Mouse (Mus musculus) liver, embryonic 14.5 days (tissue): ENCODE results near the gene Psmd9. TPM values are rescaled to one million over a fixed set of nuclear protein-coding genes. Genes with fewer than 3 reads are reported as not detected.

Experiments
- ATAC-seq: fragments of 200-750 bp; cut with Nextera tagmentation; 2 replicates; pipeline ENCODE4 v1.8.0; 2017; ENCODE audit warnings: moderate number of reproducible peaks, mild to moderate bottlenecking, moderate library complexity; ENCODE audit not compliant: insufficient read depth
- DNase-seq, 3 experiments: peaks; one replicate each; pipeline ENCODE4 v3.0.0-alpha.2; 2012 to 2013; ENCODE audit warnings: low read depth in 3 of 3, low spot score in 3 of 3
- H3K27ac ChIP-seq: fragments of 300-500 bp; sonication (generic); 2 replicates; pipeline ENCODE4 v1.5.1; 2014; ENCODE audit warnings: moderate library complexity, mild to moderate bottlenecking, control low read depth, inconsistent platforms
- H3K27me3 ChIP-seq: fragments of 300-500 bp; sonication (generic); 2 replicates; pipeline ENCODE4 v1.6.1; 2014; ENCODE audit warnings: mild to moderate bottlenecking, low read length, moderate library complexity; ENCODE audit not compliant: control insufficient read depth, insufficient read depth
- H3K36me3 ChIP-seq: fragments of 300-500 bp; sonication (generic); replicated peaks from 2 replicates; pipeline ENCODE4 v1.6.1; 2014; ENCODE audit warnings: low read depth; ENCODE audit not compliant: control insufficient read depth, insufficient read depth
- H3K4me1 ChIP-seq, 2 experiments: fragments of 200-500 bp in 1 of 2; fragments of 300-500 bp in 1 of 2; sonication (generic) in 1 of 2; replicated peaks; 2 replicates each; pipeline ENCODE4 v1.6.1; 2012 to 2014; ENCODE audit warnings: antibody characterized with exemption in 1 of 2, inconsistent platforms in 1 of 2, low read length in 1 of 2; ENCODE audit not compliant: control insufficient read depth in 2 of 2, insufficient read depth in 2 of 2
- H3K4me2 ChIP-seq: fragments of 300-500 bp; sonication (generic); 2 replicates; pipeline ENCODE4 v1.6.1; 2014; ENCODE audit warnings: low read depth, mild to moderate bottlenecking, control low read depth, moderate library complexity
- H3K4me3 ChIP-seq, 2 experiments: fragments of 200-500 bp in 1 of 2; fragments of 300-500 bp in 1 of 2; sonication (generic) in 1 of 2; 2 replicates each; pipeline ENCODE4 v1.5.1; 2012 to 2014; ENCODE audit warnings: low read depth in 2 of 2, low read length in 2 of 2, mild to moderate bottlenecking in 2 of 2, control low read depth in 1 of 2, inconsistent platforms in 1 of 2, moderate library complexity in 1 of 2; ENCODE audit not compliant: insufficient read depth in 1 of 2
- H3K9ac ChIP-seq: fragments of 300-500 bp; sonication (generic); replicated peaks from 2 replicates; pipeline ENCODE4 v1.6.1; 2014; ENCODE audit warnings: mild to moderate bottlenecking, control low read depth, moderate library complexity
- H3K9me3 ChIP-seq: fragments of 300-500 bp; sonication (generic); 2 replicates; pipeline ENCODE4 v1.6.1; 2016; ENCODE audit warnings: low read length, mixed read lengths; ENCODE audit not compliant: control insufficient read depth
- CTCF ChIP-seq: IDR thresholded peaks from 2 replicates; pipeline ENCODE4 v1.5.1; 2016; ENCODE audit warnings: antibody characterized with exemption, low read depth, control low read depth
- EP300 ChIP-seq: IDR thresholded peaks from 2 replicates; pipeline ENCODE4 v1.6.1; 2016; ENCODE audit warnings: antibody characterized with exemption, low read depth
- WGBS: fragments of 180-500 bp; shearing (Covaris S2); extraction: QIAGEN DNeasy Blood & Tissue Kit; methylation state at CpG from one replicate; pipeline ENCODE4 v1.1.7; 2014; ENCODE audit not compliant: insufficient replicate concordance; 5-methylcytosine and 5-hydroxymethylcytosine counted together
- polyA plus RNA-seq, 2 experiments: library from polyadenylated mRNA; depleted of rRNA in 1 of 2; stranded (reverse) in 1 of 2; unstranded in 1 of 2; fragments of >200 nt; fragmentation: Nextera tagmentation in 1 of 2; extraction: Ambion mirVana in 1 of 2; gene quantifications; 2 replicates each; pipeline versions ENCODE4 v1.2.1 to v1.2.3; 2012 to 2014

Psmd9 gene
- polyA plus RNA-seq, 2 experiments, result 26.6 to 51.4 TPM

- Histone ChIP-seq H3K9ac (peak overlapping the region; percentile 48), H3K27me3 (no peaks in the 10 kb centered on the region), H3K4me3 (no peak overlapping the region), H3K27ac (peak overlapping the region; percentile 94), H3K4me1 (peaks cover 49 to 50% of the 10 kb centered on the region in 2 experiments), H3K4me2 (peak overlapping the region; percentile 72), H3K9me3 (no peaks in the 10 kb centered on the region), H3K36me3 (no peaks in the 10 kb centered on the region)
- 61% methylated on average over 9 of the region's 9 CpGs for WGBS
- DNase-seq, result no peak
- no peak for ATAC-seq
- TF ChIP-seq EP300 (no peak), CTCF (no peak)
Observed at GRCm38 (mm10) chr5:123192606-123193150, 23.5 kb downstream of the Psmd9 start.

GRCm38 (mm10) chr5:123193436-123193835 is 24.2 kb downstream of the Psmd9 start:
- Histone ChIP-seq H3K9ac (peak overlapping the region; percentile 58), H3K4me2 (peak overlapping the region; percentile 72), H3K4me1 (peaks cover 49 to 51% of the 10 kb centered on the region in 2 experiments), H3K9me3 (no peaks in the 10 kb centered on the region), H3K27me3 (no peaks in the 10 kb centered on the region), H3K4me3 (peak overlapping the region in 1 of 2 experiments; percentile 20; a peak in 1 of 4 replicates), H3K27ac (peak overlapping the region; percentile 94), H3K36me3 (no peaks in the 10 kb centered on the region)
- TF ChIP-seq CTCF (no peak), EP300 (peak; percentile 87)
- 20% methylated on average over 5 of the region's 5 CpGs for WGBS
- peak; percentile 94 for ATAC-seq
- peak; percentile 79 to 84 (median 81) for DNase-seq

GRCm38 (mm10) chr5:123194856-123195255 is 25.6 kb downstream of the Psmd9 start:
- DNase-seq (no peak), ATAC-seq (no peak)
- H3K9ac ChIP-seq, result no peak overlapping the region
- no peaks in the 10 kb centered on the region for H3K27me3 ChIP-seq
- H3K4me3 ChIP-seq, result no peak overlapping the region
- no peak for TF ChIP-seq CTCF
- TF ChIP-seq EP300, result no peak
- 73% methylated on average over 6 of the region's 6 CpGs for WGBS
- H3K4me1 ChIP-seq, result peaks cover 49 to 53% of the 10 kb centered on the region in 2 experiments
- peak overlapping the region; percentile 16; the same call in 1 of the 2 replicates for H3K27ac ChIP-seq
- no peak overlapping the region for H3K4me2 ChIP-seq
- no peaks in the 10 kb centered on the region for H3K36me3 ChIP-seq
- H3K9me3 ChIP-seq, result no peaks in the 10 kb centered on the region

GRCm38 (mm10) chr5:123195500-123196000 is 26.3 kb downstream of the Psmd9 start:
- DNase-seq (no peak), ATAC-seq (no peak)
- no peak overlapping the region for H3K4me2 ChIP-seq
- no peaks in the 10 kb centered on the region for H3K9me3 ChIP-seq
- H3K27me3 ChIP-seq, result no peaks in the 10 kb centered on the region
- no peak overlapping the region for H3K4me3 ChIP-seq
- H3K36me3 ChIP-seq, result no peaks in the 10 kb centered on the region
- TF ChIP-seq CTCF (no peak), EP300 (no peak)
- WGBS, result 82% methylated on average over 16 of the region's 16 CpGs
- peaks cover 56 to 57% of the 10 kb centered on the region in 2 experiments for H3K4me1 ChIP-seq
- peak overlapping the region; percentile 16 for H3K27ac ChIP-seq
- H3K9ac ChIP-seq, result no peak overlapping the region

- no peak overlapping the region for H3K9ac ChIP-seq
- DNase-seq (no peak), ATAC-seq (peak; percentile 3; the same call in 1 of the 2 replicates)
- H3K9me3 ChIP-seq, result no peaks in the 10 kb centered on the region
- H3K4me1 ChIP-seq, result peaks cover 56 to 59% of the 10 kb centered on the region in 2 experiments
- TF ChIP-seq CTCF, result no peak
- no peak for TF ChIP-seq EP300
- no peak overlapping the region for H3K27ac ChIP-seq
- H3K4me2 ChIP-seq, result no peak overlapping the region
- WGBS, result 69% methylated on average over 4 of the region's 4 CpGs
- H3K27me3 ChIP-seq, result no peaks in the 10 kb centered on the region
- no peaks in the 10 kb centered on the region for H3K36me3 ChIP-seq
- no peak overlapping the region for H3K4me3 ChIP-seq
Observed at GRCm38 (mm10) chr5:123196746-123197145, 27.5 kb downstream of the Psmd9 start.
